Mouse (Mus musculus) ES-Bruce4 (cell line): ENCODE results near the gene Hprt.

Experiments used
- CTCF ChIP-seq: IDR thresholded peaks from one replicate; pipeline ENCODE4 v1.8.1; 2011; ENCODE audit warnings: low read depth, low read length
- EP300 ChIP-seq: IDR thresholded peaks from 2 replicates; pipeline ENCODE4 v1.6.1; 2011; ENCODE audit warnings: low read depth, low read length; ENCODE audit not compliant: insufficient read depth
- POLR2A ChIP-seq: IDR thresholded peaks from one replicate; pipeline ENCODE4 v1.8.1; 2011; ENCODE audit warnings: low read length; ENCODE audit not compliant: insufficient read depth

DNA sequence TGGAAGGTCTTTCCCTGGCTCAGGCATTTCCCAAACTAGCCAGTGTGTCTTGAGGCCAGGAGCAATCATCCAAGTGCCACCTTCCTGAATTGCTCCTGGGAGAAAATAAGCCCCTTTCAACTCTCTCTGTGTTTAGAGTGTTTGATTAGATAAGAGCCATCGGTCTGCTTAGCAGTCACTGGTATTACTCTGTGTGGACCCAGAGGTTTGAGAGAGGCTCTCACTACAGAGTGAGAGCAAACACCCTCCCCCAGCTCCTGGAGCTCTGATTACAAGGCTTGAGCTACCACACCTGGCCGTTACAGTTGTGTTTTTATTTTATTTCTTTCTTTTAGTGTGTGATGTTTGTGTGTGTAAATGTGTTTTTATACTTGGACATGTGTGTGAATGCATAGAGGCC lies 59.0 kb downstream of the Hprt start:
- TF ChIP-seq POLR2A (no peak), EP300 (no peak), CTCF (no peak)
